Mouse (Mus musculus): ENCODE measurements around the gene Samm50.
"Not testable (repeated sequence)": the region's sequence is repeated elsewhere in the genome, so short reads cannot be mapped to it uniquely, and the experiment has no call there.

Samm50 gene
- long read RNA-seq, experiment 1, full-length matches to known transcripts, result 134 of 150 reads
- long read RNA-seq, experiment 1, partial matches to known transcripts, result 7 of 150 reads
- long read RNA-seq, experiment 1, other reads (novel, unspliced or antisense), result 9 of 150 reads
- long read RNA-seq, experiment 2, full-length matches to known transcripts, result 93 of 103 reads
- long read RNA-seq, experiment 2, partial matches to known transcripts, result 6 of 103 reads
- long read RNA-seq, experiment 2, other reads (novel, unspliced or antisense), result 4 of 103 reads

DNA sequence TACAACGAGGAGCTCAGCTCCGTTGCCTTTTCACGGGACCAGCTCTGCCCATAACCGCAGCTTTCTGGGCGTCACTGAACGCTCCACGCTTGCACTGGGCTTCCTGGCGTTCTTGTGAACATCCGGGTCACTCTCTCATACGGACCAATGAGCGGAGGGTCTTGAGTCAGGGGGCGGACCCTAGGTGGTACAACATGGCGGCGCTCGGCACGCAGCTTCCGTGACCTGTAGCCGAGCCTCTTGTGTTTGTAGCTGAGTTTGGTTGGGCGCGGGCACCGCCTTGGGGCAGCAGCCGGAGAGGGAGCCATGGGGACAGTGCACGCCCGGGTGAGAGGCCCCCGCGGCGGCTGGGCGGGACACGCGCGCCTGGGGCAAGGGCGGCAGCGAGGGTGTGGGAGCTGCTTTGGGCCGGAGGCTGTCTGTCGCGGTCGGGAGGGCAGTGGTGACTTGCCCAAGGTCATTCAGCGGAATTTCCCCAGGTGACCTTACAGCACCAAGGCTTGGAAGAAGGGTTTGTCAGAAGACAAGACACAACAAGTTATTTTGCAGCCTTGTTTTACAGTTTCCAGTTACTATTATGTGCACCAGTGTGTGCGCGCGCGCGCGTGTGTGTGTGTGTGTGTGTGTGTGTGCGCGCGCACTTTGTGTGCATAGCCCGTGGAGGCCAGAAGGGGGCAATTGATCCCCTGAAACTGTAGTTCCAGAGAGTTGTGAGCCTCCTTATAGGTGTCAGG is at the start of gene Samm50:
TSS of gene Samm50 (plus strand) at position 184 of the 734 bp plus-strand sequence.
- intact Hi-C loops (cut with DNase I), result no loop called here

DNA sequence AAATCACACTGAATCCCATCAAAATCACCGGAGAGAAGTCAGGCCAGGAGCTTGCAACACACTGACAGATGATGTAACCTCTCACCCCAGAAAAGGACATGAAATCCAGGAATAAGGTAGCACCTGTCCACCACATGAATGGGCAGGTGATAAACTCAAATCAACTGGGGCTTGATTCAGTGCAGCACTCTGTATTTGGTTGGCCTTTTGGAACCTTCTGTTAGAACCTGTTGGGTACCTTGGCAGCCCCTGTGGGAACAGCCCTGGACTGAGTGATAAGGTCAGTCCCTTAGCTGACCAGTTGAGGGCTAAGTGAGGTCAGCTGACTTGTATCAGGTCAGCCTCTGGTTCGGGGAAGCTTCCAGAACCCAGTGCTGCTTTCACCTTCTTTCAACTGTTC is 35.9 kb upstream of the Samm50 start:
- intact Hi-C loops (cut with DNase I), result no loop called here

DNA sequence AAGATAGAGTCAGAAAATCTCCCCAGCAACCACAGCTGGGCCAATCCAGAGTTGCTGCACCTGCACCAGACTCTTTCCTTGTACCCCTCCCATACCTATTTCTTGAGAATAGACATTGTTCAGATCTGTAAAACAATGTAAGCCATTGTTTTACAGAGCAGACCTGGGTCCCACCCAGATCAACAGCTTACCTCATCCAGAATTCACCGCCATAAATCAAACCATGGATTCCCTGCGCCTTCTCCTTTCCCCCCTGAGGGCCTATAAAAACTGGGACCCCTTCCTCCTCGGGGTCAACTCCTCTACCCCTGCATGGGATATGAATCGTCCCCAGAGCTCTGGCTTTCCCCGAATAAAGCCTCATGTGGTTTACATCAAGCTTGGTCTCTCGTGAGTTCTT is 34.5 kb upstream of the Samm50 start:
- intact Hi-C loops (cut with DNase I), result not testable (repeated sequence)

DNA sequence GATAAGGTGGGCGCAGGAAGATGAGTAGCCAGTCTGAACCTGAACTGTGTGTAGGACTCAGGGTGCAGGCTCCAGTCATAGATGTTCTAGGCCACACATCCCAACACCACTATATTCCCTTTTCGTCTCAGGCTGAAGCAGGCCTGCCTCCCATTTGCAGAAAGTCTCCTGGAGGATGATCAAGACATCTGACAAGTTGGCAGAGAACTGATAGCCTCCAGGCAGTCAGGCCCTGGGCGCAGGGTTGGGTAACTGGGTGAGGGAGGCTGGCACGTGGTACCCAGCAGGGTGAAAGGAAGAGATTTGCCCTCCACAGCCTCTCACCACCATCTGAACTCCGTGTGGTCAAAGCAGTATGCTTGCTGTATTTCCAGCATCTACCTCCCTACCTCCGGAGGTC is 30.2 kb upstream of the Samm50 start:
- intact Hi-C loops (cut with DNase I), result no loop called here

DNA sequence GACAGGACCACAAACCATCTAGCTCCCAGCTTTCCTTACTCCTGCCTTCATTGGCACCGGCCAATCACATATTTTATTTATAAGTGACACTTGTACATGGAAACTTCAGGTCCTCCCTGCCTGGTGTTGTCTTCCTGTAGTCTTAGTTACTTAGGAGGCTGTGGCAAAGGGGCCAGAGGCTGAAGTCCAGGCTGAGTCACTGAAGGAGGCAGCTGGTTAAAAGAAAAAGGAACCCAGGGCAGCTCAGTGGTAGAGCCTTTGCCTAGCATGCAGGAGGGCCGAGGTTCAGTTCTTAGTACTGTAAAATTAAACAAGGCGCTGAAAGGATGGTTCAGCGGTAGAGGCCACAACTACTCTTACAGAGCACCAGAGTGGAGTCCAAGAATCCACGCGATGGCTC is 25.2 kb upstream of the Samm50 start:
- intact Hi-C loops (cut with DNase I), result no loop called here

DNA sequence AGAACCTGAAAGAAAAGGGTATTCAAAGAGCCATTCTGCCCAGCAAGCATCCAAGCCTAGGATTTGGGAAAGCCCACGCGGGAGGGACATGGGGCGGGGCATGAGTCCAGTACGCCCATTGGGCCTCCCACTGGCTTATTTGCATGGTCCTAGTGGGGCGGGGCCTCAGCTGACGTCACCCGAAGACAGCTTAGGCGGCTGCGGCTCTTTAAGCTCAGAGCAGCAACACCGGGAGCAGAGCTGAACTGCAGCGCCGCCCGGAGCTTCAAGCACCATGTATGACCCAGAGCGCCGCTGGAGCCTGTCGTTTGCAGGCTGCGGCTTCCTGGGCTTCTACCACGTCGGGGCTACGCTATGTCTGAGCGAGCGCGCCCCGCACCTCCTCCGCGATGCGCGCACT is 24.4 kb upstream of the Samm50 start, which contains the start of gene Pnpla3:
TSS of gene Pnpla3 (plus strand) at position 238 of the 400 bp plus-strand sequence.
- intact Hi-C loops (cut with DNase I), result no loop called here

DNA sequence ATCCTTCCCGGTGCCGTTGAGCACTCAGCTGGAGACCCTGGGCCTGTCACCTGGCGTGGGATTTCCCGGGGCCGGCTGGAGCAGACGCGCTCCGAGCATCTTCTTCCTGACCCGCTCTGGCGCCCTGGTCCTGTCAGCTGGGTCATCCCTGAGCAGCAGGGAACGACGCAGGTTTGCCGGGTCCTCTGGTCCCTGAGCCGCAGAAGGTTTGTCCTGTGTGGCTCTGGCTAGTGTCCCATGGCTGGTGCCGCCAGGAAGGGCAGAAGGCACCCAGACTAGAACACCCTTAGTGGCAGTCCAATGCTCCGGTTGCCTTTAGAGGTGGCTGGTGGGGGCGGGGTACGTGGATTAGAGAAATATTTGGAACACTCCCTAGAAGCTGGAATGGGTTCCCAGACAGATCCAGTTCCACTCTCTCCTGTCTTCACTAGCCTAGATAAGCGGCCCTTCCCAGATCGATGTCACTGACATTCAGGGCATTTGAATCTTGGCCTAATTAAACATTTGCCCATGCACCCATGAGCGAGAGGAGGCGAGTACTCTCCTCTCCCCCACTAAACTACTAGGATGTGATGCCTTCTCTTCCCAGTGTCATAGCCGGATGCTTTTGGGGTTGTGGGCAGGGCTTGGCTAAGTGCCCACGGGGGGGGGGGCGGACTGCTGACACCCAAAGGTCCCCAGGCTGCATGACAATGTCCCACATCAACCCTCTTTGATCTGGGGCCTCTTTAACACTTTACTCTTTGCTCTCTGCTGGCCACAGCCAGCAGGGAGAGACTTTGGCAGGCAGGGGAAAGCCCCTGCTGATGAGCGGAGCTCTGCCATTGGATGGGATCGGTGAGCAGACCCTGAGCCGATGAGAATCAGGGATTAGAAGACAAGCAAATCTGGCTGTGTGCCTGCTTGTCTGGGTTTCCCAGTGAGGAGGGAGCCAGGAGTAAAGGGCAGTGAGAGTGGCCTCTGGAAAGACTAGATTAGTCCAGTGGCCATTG is 23.6 kb upstream of the Samm50 start:
- intact Hi-C loops (cut with DNase I), result no loop called here

DNA sequence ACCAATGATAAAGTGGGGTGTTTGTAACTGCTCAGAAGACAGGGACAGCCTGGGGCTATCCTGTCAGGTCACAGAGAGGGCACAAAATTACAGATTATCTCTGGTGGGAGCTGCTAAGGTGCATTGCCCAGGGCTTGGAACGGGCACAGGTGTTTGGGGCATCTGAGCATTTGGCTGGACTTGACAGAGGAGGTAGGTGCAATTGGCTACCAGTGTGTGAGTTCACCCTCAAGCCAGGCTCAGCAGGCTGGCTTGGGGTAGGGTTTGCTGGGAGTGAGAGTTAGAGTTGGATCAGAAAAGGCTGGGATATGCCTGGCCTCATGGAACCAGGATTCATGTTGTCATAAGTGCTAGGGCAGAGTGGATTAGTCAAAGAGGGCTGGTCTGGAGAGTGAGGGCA is 22.5 kb upstream of the Samm50 start:
- intact Hi-C loops (cut with DNase I), result no loop called here

DNA sequence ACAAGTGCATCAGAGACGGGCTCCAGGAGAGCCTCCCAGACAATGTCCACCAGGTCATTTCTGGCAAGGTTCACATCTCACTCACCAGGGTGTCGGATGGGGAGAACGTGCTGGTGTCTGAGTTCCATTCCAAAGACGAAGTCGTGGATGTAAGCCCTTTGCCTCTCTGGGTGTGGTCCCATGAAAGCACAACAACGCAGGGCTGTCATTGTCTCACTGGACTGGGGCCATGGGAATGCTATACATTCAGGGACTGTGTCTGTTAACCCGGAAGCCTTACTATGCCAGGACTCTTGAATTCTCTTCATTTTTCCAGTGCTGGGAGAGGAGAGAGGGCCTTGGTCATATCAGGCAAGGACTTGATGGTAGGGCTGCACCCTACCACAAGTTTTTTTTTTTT is 20.9 kb upstream of the Samm50 start:
- intact Hi-C loops (cut with DNase I), result no loop called here

DNA sequence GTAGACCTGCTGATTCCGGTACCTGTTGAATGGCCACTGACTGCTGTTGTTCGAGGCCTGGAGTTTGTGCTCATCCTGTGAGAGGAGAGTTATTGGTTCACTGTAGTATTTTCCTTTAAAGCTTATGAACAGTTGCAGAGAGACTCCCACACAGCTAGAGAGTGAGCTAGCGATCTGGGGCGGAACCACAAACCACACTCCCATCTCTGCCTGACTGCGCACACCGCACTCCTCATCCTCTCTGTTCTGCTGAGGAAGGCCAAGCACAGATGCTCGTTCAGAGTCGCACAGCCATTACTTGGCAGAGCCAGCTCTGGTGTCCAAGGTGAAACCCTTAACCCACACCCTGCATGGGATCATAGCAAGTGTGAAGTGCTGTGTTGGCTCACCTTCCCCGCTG is 13.3 kb upstream of the Samm50 start:
- intact Hi-C loops (cut with DNase I), result no loop called here

DNA sequence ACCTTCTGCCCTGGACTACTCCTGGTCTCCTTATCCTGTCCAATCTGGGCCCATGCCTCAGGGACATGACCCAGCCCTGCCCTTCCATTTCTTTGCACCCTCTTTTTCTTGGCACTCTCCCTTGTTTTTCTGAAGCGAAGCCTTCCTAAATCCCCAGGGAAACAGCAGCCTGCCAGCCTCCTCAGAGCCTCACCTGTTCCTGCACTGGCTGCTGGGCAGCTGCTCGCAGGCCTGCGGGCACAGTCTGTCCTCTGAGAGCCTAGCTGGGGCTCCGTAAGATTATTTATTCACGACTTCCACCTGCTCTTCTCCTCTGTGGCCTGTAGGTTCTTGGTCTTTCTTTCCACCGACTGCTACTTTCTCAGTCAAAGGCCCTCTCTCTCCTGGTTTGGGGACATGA is 10.0 kb upstream of the Samm50 start:
- intact Hi-C loops (cut with DNase I), result no loop called here

DNA sequence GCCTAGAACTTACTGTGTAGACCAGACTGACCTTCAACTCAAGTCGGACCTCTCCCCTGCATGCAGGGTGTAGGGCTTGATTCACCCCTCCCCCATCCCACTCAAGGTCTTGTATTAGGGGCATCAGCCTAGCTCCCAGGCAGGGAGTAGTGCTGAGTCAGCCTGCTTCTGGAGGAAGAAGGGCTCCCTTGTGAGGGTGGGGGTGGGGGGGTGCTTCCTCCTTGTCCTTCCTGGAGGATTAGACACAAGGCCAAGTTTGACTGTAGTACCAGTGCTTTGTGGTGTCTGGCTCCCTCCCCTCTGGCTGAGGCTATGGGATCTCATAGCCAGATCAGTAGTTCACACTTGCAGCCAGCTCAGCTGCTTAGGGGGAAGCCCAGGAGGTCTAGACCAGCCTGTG is 8.1 kb upstream of the Samm50 start:
- intact Hi-C loops (cut with DNase I), result no loop called here

DNA sequence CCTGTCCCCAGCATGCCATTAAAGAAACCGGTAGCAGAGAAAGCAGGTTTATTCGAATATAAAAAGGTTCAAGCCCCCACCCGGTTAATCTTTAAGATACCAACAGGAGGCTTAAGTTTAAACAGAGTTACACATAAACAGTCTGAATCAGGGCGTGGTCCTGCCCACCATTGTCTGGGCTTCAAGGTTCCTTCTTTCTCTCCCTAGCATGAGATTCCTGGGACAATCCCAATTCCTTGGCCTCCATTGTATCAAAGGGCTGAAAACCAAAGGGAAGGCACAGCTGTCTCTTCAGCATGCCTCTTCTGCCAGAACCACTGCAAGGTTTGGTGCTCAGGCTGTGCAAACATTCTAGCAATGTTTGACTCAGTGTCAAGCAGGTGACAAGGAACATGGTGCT is 5.8 kb upstream of the Samm50 start:
- intact Hi-C loops (cut with DNase I), result no loop called here

DNA sequence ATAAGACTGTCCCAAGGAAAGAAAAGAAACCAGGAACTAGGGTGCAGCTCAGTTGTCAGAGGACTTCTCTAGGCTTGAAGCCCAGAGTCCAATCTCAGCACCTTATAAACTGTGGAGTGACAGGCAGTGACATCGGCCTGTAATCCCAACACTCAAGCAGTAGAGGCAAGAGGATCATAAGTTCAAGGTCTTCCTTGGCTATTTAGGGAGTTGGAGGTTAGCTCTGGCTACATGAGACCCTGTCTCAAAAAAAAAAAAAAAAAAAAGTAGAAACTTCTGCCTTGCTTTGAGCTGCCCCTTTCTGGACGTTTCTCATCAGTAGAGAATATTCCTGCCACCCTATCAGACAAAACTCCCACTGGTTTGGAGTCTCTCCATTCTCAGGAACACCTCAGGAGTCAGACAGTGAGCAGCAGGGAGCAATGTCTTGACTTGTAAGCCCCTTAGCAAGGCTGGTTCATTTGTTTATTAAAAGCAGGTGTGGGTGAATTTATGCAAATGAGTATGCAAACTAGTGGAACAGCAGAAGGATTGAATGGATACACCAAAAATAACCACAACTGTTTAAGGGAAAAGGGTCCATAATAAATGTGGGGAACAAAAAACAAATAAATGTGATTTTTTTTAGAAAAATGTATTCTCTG is 3.0 kb upstream of the Samm50 start:
- intact Hi-C loops (cut with DNase I), result no loop called here

DNA sequence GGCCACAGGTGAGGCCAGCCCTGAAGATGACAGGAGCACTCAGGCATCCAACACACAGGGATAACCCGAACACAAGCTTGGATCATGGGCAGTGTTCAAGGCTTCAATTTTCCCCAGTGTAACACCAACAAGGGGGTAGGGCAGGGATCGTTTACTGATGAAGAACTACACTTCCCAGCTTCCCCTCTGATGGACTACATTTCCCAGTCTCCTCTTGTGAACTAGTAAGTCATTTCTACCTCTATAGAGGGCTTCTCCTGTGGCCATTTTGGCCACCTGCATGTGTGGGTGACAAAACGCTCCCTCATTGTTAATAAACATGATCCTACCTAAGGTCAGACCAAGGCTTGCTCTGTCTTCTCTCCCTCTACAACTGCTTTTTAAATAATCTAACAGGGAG is 2.2 kb upstream of the Samm50 start:
- intact Hi-C loops (cut with DNase I), result no loop called here

DNA sequence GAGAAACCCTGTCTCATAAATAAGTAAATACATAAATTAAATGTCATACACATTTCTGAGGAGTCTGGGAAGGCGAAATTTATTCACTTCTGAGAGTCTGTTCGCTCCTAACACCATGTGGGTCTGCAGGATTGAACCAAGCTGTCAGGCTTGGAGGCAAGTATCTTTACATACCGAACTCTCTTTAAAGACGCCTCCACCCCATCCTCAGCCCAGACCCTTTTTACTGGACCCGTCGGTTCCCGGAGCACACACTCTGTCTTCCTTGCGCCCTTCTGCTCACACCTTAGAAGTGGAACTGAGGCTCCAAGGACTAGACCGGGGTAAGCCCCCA is 350 bp upstream of the Samm50 start:
- intact Hi-C loops (cut with DNase I), result no loop called here

DNA sequence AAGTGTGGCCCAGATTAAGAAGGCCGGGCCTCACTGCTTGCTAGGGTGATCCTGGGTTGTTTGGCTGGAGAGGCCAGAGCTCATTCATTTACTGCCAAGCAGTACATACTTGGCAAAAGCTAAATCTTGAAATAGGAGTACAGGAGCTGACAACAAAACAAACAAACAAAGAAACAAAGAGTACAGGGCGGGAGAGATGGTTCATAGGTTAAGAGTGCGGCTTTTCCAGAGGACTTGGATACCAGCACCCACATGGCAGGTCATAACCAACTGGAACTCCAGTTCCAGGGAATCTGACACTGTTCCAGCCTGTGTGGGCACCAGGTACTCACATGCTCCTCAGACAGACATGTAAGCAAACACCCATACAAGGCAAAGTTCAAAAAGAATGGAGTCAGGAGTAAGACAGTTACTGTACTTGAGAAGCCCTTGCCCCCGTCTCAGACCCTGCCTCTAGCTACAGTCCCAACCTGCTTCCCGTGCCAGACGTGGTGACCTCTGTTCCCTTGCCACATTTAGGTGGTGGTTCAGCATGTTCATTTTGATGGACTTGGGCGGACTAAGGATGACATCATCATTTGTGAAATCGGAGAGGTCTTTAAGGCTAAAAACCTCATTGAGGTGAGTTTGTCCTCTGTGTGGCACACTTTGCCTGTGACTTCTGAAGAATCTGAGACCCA is 4.6 kb downstream of the Samm50 start:
- intact Hi-C loops (cut with DNase I), result no loop called here

DNA sequence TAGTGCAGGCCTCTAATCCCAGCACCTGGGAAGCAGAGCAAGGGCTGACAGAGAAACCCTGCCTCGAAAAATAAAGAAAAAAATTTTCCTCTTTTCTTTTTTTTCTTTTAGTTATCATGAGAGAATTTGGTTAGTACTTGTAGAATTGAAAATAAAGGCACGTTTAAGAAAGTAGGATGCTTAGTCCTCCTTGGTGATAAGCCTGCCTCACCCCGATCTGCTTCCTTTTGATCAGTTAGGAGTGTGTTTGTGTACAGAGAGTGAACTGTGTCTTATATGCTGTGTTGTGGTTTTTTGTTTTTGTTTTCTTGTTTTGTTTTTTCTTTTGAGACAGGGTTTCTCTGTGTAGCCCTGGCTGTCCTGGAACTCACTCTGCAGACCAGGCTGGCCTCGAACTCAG is 15.3 kb downstream of the Samm50 start:
- intact Hi-C loops (cut with DNase I), result no loop called here

DNA sequence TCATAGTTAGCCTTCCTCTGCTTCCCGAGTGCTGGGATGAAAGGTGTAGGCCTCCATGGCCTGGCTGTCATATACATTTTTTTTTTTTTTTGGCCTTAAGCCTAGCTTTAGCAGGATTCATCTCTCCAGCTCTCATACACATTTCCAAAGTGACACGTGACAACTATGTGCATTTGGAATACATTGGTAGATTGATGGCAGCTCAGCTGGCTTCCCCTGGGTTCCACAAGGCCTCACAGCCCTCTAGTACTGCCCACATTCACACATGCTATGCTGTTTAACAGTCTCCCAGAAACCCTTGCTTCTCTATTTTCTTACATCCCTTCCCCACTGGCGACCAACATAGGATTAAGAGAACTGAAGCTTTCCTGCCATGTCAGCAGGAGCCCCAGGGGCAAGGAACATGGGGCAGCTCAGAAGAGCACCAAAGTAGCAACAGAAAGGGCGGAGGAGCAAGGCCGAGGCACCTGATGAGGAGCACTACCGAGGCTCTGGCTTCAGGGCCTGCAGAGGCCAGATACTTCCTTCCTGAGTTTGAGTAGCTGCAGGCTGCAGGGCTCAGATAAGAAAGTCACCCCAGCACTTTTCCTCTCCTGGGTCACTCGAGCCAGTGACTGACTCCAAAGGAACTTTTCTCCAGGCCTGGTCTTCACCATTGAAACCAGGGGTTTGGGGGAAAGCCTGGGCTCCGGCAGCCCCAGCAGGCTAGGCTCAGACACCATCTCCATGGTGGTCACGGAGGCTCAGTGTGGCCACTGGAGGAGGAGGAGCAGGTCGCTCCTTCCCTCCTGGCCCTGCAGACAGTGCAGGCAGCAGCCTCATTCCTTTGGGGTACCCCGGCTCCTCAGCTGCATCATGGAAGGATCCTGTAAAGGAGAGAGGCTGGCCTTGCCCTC is 17.7 kb downstream of the Samm50 start:
- intact Hi-C loops (cut with DNase I), result loop anchor here (10.0 kb wide), 1 partner anchor 405 kb away; no protein-coding TSS in a partner anchor

DNA sequence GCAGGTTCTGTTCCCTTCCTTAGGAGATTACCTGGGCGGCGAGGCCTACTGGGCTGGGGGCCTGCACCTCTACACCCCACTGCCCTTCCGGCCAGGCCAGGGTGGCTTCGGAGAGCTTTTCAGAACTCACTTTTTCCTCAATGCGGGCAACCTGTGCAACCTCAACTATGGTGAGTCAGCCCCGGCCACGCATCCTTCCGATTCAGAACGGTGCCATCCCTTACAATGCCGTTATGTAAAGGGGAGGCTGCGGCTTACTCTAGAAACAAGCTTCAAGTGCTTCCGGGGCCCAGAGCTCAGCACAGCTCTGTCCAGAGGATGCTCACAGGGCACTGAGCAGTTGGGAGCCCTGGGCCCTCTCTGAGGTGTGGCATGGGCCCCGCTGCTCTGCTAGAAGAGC is 18.4 kb downstream of the Samm50 start:
- intact Hi-C loops (cut with DNase I), result loop anchor here (10.0 kb wide), 1 partner anchor 404 kb away; no protein-coding TSS in a partner anchor
